Mouse (Mus musculus): ENCODE results near the gene Cmtm4. TPM values are rescaled to one million over a fixed set of nuclear protein-coding genes. Genes with fewer than 3 reads are reported as not detected.

Gene Cmtm4
- total and polyA plus RNA-seq, 3 experiments: 6.5 to 31.1 (median 12.0) TPM

- H3K9ac ChIP-seq (ENCODE audit: control insufficient read depth, low read depth, low read length, poor library complexity, severe bottlenecking): no peak overlapping the region
Measured at GRCm38 (mm10) chr8:104380269-104380668, 15.3 kb downstream of the Cmtm4 start.

GRCm38 (mm10) chr8:104379301-104379836 is 16.2 kb downstream of the Cmtm4 start:
- H3K4me3 ChIP-seq (ENCODE audit: control insufficient read depth in 1 of 2, insufficient read depth in 1 of 2, low read depth in 2 of 2, low read length in 2 of 2): no peak overlapping the region
- H3K36me3 ChIP-seq (ENCODE audit: control insufficient read depth in 1 of 2, insufficient read depth in 2 of 2, low read length in 2 of 2): no peaks in the 10 kb centered on the region
- H3K9me3 ChIP-seq (replicated peaks; ENCODE audit: insufficient read depth, low read length): no peaks in the 10 kb centered on the region
- H3K4me1 ChIP-seq (ENCODE audit: control insufficient read depth in 1 of 2, insufficient read depth in 2 of 2, low read length in 2 of 2): no peaks in the 10 kb centered on the region
- TF ChIP-seq ETS1 (IDR thresholded peaks at IDR 0.05; ENCODE audit: low read depth, low read length) (no peak), SMC3 (IDR thresholded peaks at IDR 0.05; ENCODE audit: low read depth, low read length) (no peak), CTCF (IDR thresholded peaks at IDR 0.05 in 2 of 3, conservative IDR thresholded peaks at IDR 0.05 in 1 of 3; ENCODE audit: control insufficient read depth in 1 of 3, insufficient read depth in 1 of 3, low read depth in 2 of 3, low read length in 3 of 3, poor library complexity in 1 of 3, severe bottlenecking in 1 of 3) (no peak), ZKSCAN1 (IDR thresholded peaks at IDR 0.05; ENCODE audit: low read depth, low read length) (no peak), BHLHE40 (IDR thresholded peaks at IDR 0.05; ENCODE audit: borderline replicate concordance, low read depth, low read length) (no peak)
- H3K27ac ChIP-seq (ENCODE audit: control insufficient read depth, low read depth, low read length): no peak overlapping the region
- H3K27me3 ChIP-seq (ENCODE audit: control insufficient read depth in 1 of 2, insufficient read depth in 2 of 2, low read length in 2 of 2): no peaks in the 10 kb centered on the region
- DNase-seq (ENCODE audit: low read depth, low spot score): no peak
- H3K9ac ChIP-seq (ENCODE audit: control insufficient read depth, low read depth, low read length, poor library complexity, severe bottlenecking): no peak overlapping the region
- peaks cover 5% of the 10 kb centered on the region; the same call in 1 of the 2 replicates for H3K79me2 ChIP-seq (ENCODE audit: control insufficient read depth, insufficient read depth, low read length, poor library complexity)

More at GRCm38 (mm10) chr8:104380269-104380668, 15.3 kb downstream of the Cmtm4 start:
- H3K36me3 ChIP-seq (ENCODE audit: control insufficient read depth in 1 of 2, insufficient read depth in 2 of 2, low read length in 2 of 2): no peaks in the 10 kb centered on the region
- no peak overlapping the region for H3K27ac ChIP-seq (ENCODE audit: control insufficient read depth, low read depth, low read length)
- no peak for DNase-seq (ENCODE audit: low read depth, low spot score)
- H3K9me3 ChIP-seq (replicated peaks; ENCODE audit: insufficient read depth, low read length): no peaks in the 10 kb centered on the region
- peaks cover 5% of the 10 kb centered on the region; the same call in 1 of the 2 replicates for H3K79me2 ChIP-seq (ENCODE audit: control insufficient read depth, insufficient read depth, low read length, poor library complexity)
- no peak overlapping the region for H3K4me3 ChIP-seq (ENCODE audit: control insufficient read depth in 1 of 2, insufficient read depth in 1 of 2, low read depth in 2 of 2, low read length in 2 of 2)
- TF ChIP-seq RCOR1 (IDR thresholded peaks at IDR 0.05; ENCODE audit: low read depth, low read length) (no peak), MAZ (IDR thresholded peaks at IDR 0.05; ENCODE audit: low read depth, low read length) (no peak), POLR2A (IDR thresholded peaks at IDR 0.05; ENCODE audit: control insufficient read depth in 1 of 2, insufficient read depth in 1 of 2, low read depth in 1 of 2, low read length in 2 of 2, poor library complexity in 1 of 2) (no peak), MAFK (IDR thresholded peaks at IDR 0.05; ENCODE audit: borderline replicate concordance, low read depth, low read length) (no peak), TCF12 (IDR thresholded peaks at IDR 0.05; ENCODE audit: low read depth, low read length) (no peak), POLR2AphosphoS5 (IDR thresholded peaks at IDR 0.05; ENCODE audit: borderline replicate concordance, low read depth, low read length) (no peak), ZKSCAN1 (IDR thresholded peaks at IDR 0.05; ENCODE audit: low read depth, low read length) (no peak), ZC3H11A (IDR thresholded peaks at IDR 0.05; ENCODE audit: low read depth, low read length) (no peak), UBTF (IDR thresholded peaks at IDR 0.05; ENCODE audit: borderline replicate concordance, insufficient read depth, low read depth, low read length) (no peak), MYC (IDR thresholded peaks at IDR 0.05; ENCODE audit: low read depth, low read length) (no peak), JUND (IDR thresholded peaks at IDR 0.05; ENCODE audit: low read depth, low read length) (no peak), ELF1 (IDR thresholded peaks at IDR 0.05; ENCODE audit: low read depth, low read length) (no peak), NELFE (IDR thresholded peaks at IDR 0.05; ENCODE audit: low read depth, low read length) (no peak), MYB (IDR thresholded peaks at IDR 0.05; ENCODE audit: low read depth, low read length) (no peak), NRF1 (IDR thresholded peaks at IDR 0.05; ENCODE audit: insufficient read depth, low read depth, low read length, poor library complexity, severe bottlenecking) (no peak)
- H3K4me1 ChIP-seq (ENCODE audit: control insufficient read depth in 1 of 2, insufficient read depth in 2 of 2, low read length in 2 of 2): no peaks in the 10 kb centered on the region
- no peaks in the 10 kb centered on the region for H3K27me3 ChIP-seq (ENCODE audit: control insufficient read depth in 1 of 2, insufficient read depth in 2 of 2, low read length in 2 of 2)
